Mouse (Mus musculus) liver, embryonic 16.5 days (tissue): Measurements from ENCODE around the gene Kalrn. TPM values are rescaled to one million over a fixed set of nuclear protein-coding genes. Genes with fewer than 3 reads are reported as not detected.

Source experiments
- ATAC-seq: fragments of 200-750 bp; cut with Nextera tagmentation; 2 replicates; pipeline ENCODE4 v1.8.0; 2017; ENCODE audit warnings: low read depth, mild to moderate bottlenecking, moderate number of reproducible peaks, moderate library complexity
- H3K27ac ChIP-seq: fragments of 300-500 bp; sonication (generic); 2 replicates; pipeline ENCODE4 v1.5.1; 2014; ENCODE audit warnings: mild to moderate bottlenecking, low read length
- H3K27me3 ChIP-seq: fragments of 300-500 bp; sonication (generic); 2 replicates; pipeline ENCODE4 v1.6.1; 2014; ENCODE audit warnings: low read depth, low read length, mixed read lengths; ENCODE audit not compliant: control insufficient read depth, insufficient read depth
- H3K36me3 ChIP-seq: fragments of 300-500 bp; sonication (generic); 2 replicates; pipeline ENCODE4 v1.6.1; 2014; ENCODE audit warnings: mild to moderate bottlenecking; ENCODE audit not compliant: control insufficient read depth, insufficient read depth
- H3K4me1 ChIP-seq: fragments of 300-500 bp; sonication (generic); 2 replicates; pipeline ENCODE4 v1.6.1; 2014; ENCODE audit warnings: low read depth, low read length, mixed read lengths; ENCODE audit not compliant: control insufficient read depth
- H3K4me2 ChIP-seq: fragments of 300-500 bp; sonication (generic); 2 replicates; pipeline ENCODE4 v1.6.1; 2014; ENCODE audit warnings: low read depth, low read length, mixed read lengths
- H3K4me3 ChIP-seq: fragments of 300-500 bp; sonication (generic); 2 replicates; pipeline ENCODE4 v1.5.1; 2014; ENCODE audit warnings: low read depth, mild to moderate bottlenecking, low read length
- H3K9ac ChIP-seq: fragments of 300-500 bp; sonication (generic); 2 replicates; pipeline ENCODE4 v1.6.1; 2014; ENCODE audit warnings: low read depth, low read length
- H3K9me3 ChIP-seq: fragments of 300-500 bp; sonication (generic); replicated peaks from 2 replicates; pipeline ENCODE4 v1.6.1; 2016; ENCODE audit warnings: low read length; ENCODE audit not compliant: control insufficient read depth
- WGBS: fragments of 180-500 bp; shearing (Covaris S2); extraction: QIAGEN DNeasy Blood & Tissue Kit; methylation state at CpG from one replicate; pipeline ENCODE4 v1.1.7; 2014; ENCODE audit not compliant: insufficient replicate concordance; 5-methylcytosine and 5-hydroxymethylcytosine counted together
- polyA plus RNA-seq: library from polyadenylated mRNA; unstranded; fragments of >200 nt; fragmentation: Nextera tagmentation; extraction: Ambion mirVana; gene quantifications from 2 replicates; pipeline ENCODE4 v1.2.1, GENCODE M21; 2015

Gene Kalrn
- polyA plus RNA-seq, 1 experiment from 2014 or later: 11.2 TPM

- Histone ChIP-seq H3K9ac (no peak overlapping the region), H3K27ac (no peak overlapping the region), H3K4me1 (no peaks in the 10 kb centered on the region), H3K4me3 (no peak overlapping the region), H3K9me3 (no peaks in the 10 kb centered on the region), H3K4me2 (no peak overlapping the region), H3K36me3 (no peaks in the 10 kb centered on the region), H3K27me3 (no peaks in the 10 kb centered on the region)
- no peak for ATAC-seq
- 65% methylated on average over 11 of the region's 11 CpGs for WGBS
Observed at GRCm38 (mm10) chr16:34235086-34235485, 338.2 kb downstream of the Kalrn start.

DNA sequence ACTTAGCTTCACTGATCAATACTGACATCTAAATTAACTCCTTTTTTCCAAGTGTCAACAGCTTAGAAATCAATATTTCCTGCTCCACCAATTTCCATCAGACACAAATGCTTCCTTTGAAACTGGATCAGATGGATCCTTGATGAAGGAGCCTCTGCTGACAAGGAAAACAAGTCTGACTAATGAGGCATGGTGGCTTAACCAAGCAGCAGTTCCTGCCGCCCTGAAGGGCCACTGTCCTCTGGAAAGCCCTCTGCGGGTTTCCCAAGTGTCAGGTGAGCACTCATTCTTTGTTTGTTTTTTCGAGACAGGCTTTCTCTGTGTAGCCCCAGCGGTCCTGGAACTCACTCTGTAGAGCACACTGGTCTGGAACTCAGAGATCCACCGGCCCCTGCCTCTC, 341.4 kb downstream of the Kalrn start:
- no peaks in the 10 kb centered on the region for H3K27me3 ChIP-seq
- H3K4me3 ChIP-seq: no peak overlapping the region
- 31% methylated on average over 5 of the region's 5 CpGs for WGBS
- ATAC-seq: no peak
- no peak overlapping the region for H3K9ac ChIP-seq
- H3K4me1 ChIP-seq: no peaks in the 10 kb centered on the region
- H3K36me3 ChIP-seq: no peaks in the 10 kb centered on the region
- no peak overlapping the region for H3K27ac ChIP-seq
- H3K4me2 ChIP-seq: no peak overlapping the region
- H3K9me3 ChIP-seq: no peaks in the 10 kb centered on the region

DNA sequence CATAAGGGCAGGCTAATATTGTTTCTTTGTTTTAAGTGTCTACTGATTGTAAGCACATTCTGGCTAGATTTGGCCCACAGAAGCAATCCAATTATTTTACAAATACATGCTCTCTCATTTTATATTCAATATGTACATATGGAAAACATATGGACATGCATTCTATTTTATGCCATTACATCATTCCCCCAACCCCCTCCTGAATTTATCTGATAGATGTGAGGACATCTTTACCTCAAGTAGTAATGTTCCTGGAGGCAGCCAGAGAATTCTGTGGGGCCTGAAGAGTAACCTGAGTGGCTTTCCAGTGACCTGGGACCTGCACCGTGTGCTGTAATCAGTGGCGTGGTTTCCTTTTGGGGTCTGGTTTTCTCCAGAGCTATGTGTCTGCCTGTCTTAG, 342.2 kb downstream of the Kalrn start:
- H3K4me1 ChIP-seq: no peaks in the 10 kb centered on the region
- 27% methylated on average over 2 of the region's 2 CpGs for WGBS
- H3K4me3 ChIP-seq: no peak overlapping the region
- H3K27me3 ChIP-seq: no peaks in the 10 kb centered on the region
- no peaks in the 10 kb centered on the region for H3K36me3 ChIP-seq
- H3K9me3 ChIP-seq: no peaks in the 10 kb centered on the region
- ATAC-seq: no peak
- no peak overlapping the region for H3K4me2 ChIP-seq
- no peak overlapping the region for H3K9ac ChIP-seq
- no peak overlapping the region for H3K27ac ChIP-seq

- Histone ChIP-seq H3K4me1 (no peaks in the 10 kb centered on the region), H3K27ac (no peak overlapping the region), H3K9ac (no peak overlapping the region), H3K4me2 (no peak overlapping the region), H3K4me3 (no peak overlapping the region), H3K9me3 (no peaks in the 10 kb centered on the region), H3K36me3 (no peaks in the 10 kb centered on the region), H3K27me3 (no peaks in the 10 kb centered on the region)
- ATAC-seq: no peak
- WGBS: 47% methylated on average over 8 of the region's 8 CpGs
Observed at GRCm38 (mm10) chr16:34229350-34229749, 344.0 kb downstream of the Kalrn start.

GRCm38 (mm10) chr16:34228661-34229060, 344.7 kb downstream of the Kalrn start:
- Histone ChIP-seq H3K4me1 (no peaks in the 10 kb centered on the region), H3K27ac (no peak overlapping the region), H3K4me3 (no peak overlapping the region), H3K27me3 (no peaks in the 10 kb centered on the region), H3K9ac (no peak overlapping the region), H3K36me3 (no peaks in the 10 kb centered on the region), H3K4me2 (no peak overlapping the region), H3K9me3 (no peaks in the 10 kb centered on the region)
- WGBS: 49% methylated on average over 5 of the region's 5 CpGs
- ATAC-seq: no peak

DNA sequence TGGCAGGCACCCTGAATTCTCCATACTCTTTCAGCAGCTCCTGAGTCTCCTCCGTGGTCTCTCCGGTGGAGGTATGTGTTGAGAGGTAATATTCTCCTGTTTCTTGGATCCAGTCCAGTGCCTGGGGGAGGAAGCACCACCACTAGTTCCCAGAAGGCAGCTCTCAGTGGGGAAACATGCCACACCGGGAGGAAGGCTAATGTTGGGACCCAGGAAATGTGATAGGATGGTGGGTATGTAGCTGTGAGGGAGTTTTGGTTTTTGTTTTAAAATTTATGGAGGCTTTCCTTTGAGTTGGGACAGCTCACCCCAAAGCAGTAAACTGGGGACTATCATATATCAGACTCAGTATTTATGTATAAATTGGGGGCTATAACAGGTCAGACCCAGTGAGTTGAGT, 361.2 kb downstream of the Kalrn start:
- no peak overlapping the region for H3K9ac ChIP-seq
- no peak overlapping the region for H3K4me3 ChIP-seq
- H3K27ac ChIP-seq: no peak overlapping the region
- no peaks in the 10 kb centered on the region for H3K4me1 ChIP-seq
- ATAC-seq: no peak
- WGBS: 67% methylated on average over 3 of the region's 3 CpGs
- no peaks in the 10 kb centered on the region for H3K9me3 ChIP-seq
- H3K4me2 ChIP-seq: no peak overlapping the region
- no peaks in the 10 kb centered on the region for H3K36me3 ChIP-seq
- no peaks in the 10 kb centered on the region for H3K27me3 ChIP-seq

DNA sequence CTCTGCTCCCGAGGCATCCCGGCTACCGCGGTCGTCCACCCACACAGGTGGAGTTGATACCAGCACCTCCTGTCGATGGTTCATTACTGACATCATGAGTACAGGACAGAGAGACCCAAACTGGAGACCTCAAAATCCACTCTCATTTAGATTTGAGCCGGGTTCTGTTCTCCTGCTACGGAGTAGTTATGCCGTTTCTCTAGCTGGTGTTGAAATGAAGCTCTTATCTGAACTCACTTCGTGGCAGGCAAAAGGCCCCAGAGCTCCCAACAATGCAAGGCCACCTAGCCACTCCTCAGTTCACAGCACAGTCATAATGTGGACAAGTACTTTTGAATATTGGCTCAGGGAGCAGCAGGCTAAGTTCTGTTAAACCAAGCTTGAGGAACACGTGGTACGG, 362.1 kb downstream of the Kalrn start:
- 55% methylated on average over 12 of the region's 12 CpGs for WGBS
- H3K4me2 ChIP-seq: 0 out of 2 replicates have a peak overlapping the region, but pooled peaks have one; percentile 3

DNA sequence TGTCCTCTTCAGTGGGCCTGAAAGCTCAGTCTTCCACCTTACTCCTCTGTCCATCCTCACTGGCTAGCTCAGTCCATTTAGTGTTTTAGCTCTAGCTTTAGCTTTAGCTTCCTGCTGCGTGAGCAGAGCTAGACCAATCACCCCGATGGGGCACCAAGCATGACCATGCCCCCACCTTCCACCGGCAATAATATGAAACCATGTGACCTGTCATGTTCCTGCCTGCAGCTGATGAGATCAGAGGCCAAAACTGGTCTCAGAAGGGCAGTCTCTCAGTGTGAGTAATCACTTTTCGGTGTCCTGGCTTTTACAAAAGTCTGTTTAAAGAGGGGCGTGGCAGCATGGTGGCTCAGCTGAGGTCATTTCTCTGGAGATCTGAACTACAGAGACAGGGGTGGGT, 364.6 kb downstream of the Kalrn start:
- H3K4me3 ChIP-seq: no peak overlapping the region
- H3K27me3 ChIP-seq: no peaks in the 10 kb centered on the region
- 41% methylated on average over 5 of the region's 5 CpGs for WGBS
- no peak overlapping the region for H3K9ac ChIP-seq
- H3K9me3 ChIP-seq: no peaks in the 10 kb centered on the region
- H3K4me1 ChIP-seq: no peaks in the 10 kb centered on the region
- H3K36me3 ChIP-seq: no peaks in the 10 kb centered on the region
- no peak overlapping the region for H3K4me2 ChIP-seq
- H3K27ac ChIP-seq: no peak overlapping the region
- no peak for ATAC-seq

More for the DNA sequence above, 362.1 kb downstream of the Kalrn start:
- Histone ChIP-seq H3K9me3 (no peaks in the 10 kb centered on the region), H3K9ac (no peak overlapping the region), H3K27me3 (no peaks in the 10 kb centered on the region), H3K27ac (no peak overlapping the region), H3K4me1 (no peaks in the 10 kb centered on the region), H3K36me3 (no peaks in the 10 kb centered on the region), H3K4me3 (no peak overlapping the region)
- ATAC-seq: no peak

DNA sequence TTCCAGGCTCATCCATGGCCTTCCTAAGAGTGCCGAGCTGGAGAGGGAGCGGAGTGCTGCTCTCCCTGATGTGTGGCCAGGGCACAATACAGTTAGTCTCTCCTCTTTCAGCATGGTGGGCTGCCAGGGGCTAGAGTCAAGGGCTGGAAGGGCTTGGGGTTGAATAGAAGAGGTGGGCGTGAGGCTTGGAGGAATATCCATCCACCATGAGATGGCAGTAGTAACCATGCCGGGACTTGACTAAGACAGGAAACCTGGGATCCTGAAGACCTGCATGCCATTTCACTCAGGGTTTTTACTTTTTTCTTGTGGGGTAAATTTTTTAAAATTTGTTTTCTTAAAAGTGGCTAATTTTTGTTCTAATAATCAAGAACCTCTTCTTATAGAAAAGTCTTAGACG, 365.4 kb downstream of the Kalrn start:
- Histone ChIP-seq H3K9ac (no peak overlapping the region), H3K4me3 (no peak overlapping the region), H3K27ac (no peak overlapping the region), H3K36me3 (no peaks in the 10 kb centered on the region), H3K9me3 (no peaks in the 10 kb centered on the region), H3K4me2 (no peak overlapping the region), H3K27me3 (no peaks in the 10 kb centered on the region), H3K4me1 (no peaks in the 10 kb centered on the region)
- 71% methylated on average over 5 of the region's 5 CpGs for WGBS
- ATAC-seq: no peak
